Mouse (Mus musculus): ENCODE measurements around the gene Micall2. TPM values are rescaled to one million over a fixed set of nuclear protein-coding genes. Genes with fewer than 3 reads are reported as not detected.
"Not testable (repeated sequence)": the region's sequence is repeated elsewhere in the genome, so short reads cannot be mapped to it uniquely, and the experiment has no call there.

The Micall2 gene
- polyA plus RNA-seq, 1 experiment from 2014 or later: 11.6 TPM

DNA sequence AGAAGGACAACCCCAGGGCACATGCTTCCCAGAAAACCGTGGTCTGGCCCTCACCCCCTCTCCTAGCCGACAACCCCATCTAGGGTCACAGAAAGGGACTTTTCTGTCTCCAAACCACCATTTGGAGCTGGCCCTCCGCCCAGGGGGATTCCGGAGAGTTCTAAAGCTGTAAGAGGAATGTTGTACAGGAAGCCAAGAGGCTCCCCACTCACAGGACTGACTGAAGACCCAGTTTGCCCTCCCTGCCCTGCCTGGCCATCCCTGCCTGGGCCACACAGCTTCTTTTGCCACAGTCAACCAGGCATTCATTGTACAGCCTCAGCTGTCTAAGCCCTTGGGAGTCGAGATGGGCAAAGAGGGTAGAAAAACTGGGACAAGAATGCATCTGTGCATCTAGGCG lies 17.6 kb downstream of the Micall2 start:
- Histone ChIP-seq H3K27ac (ENCODE audit: low read length) (no peak overlapping the region), H3K36me3 (ENCODE audit: control insufficient read depth, insufficient read depth, low read length) (no peaks in the 10 kb centered on the region), H3K4me1 (ENCODE audit: control insufficient read depth, insufficient read depth, low read length) (peaks cover 19% of the 10 kb centered on the region; the same call in 1 of the 2 replicates), H3K9ac (ENCODE audit: low read depth, low read length) (no peak overlapping the region), H3K4me2 (ENCODE audit: low read depth, low read length) (no peak overlapping the region), H3K9me3 (ENCODE audit: control insufficient read depth, low read length) (no peaks in the 10 kb centered on the region), H3K4me3 (ENCODE audit: low read length) (no peak overlapping the region), H3K27me3 (replicated peaks; ENCODE audit: control insufficient read depth, insufficient read depth, low read length) (no peaks in the 10 kb centered on the region)
- 65% methylated on average over 6 of the region's 6 CpGs for WGBS
- no peak for ATAC-seq

DNA sequence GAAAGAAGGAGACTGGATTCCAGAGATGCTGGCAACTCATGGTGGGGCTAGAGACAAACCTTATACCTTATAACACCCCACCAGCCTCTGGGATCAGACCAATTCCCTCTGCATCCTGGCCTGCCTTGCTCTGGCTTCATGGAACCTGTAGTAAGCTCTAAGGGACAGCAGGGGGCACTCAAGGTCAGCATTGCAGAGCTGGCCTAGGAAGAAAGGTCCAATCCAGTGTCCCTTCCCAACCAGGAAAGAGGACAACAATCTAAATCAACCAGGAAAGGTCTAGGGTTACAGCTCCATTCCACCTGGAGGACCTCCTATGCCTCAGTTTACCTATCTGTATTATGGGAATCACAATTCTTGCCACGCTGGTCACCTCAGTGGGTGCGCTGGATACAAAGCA lies 18.4 kb downstream of the Micall2 start:
- Histone ChIP-seq H3K36me3 (ENCODE audit: control insufficient read depth, insufficient read depth, low read length) (no peaks in the 10 kb centered on the region), H3K9ac (ENCODE audit: low read depth, low read length) (no peak overlapping the region), H3K4me3 (ENCODE audit: low read length) (no peak overlapping the region), H3K27ac (ENCODE audit: low read length) (no peak overlapping the region), H3K27me3 (replicated peaks; ENCODE audit: control insufficient read depth, insufficient read depth, low read length) (no peaks in the 10 kb centered on the region), H3K9me3 (ENCODE audit: control insufficient read depth, low read length) (no peaks in the 10 kb centered on the region), H3K4me2 (ENCODE audit: low read depth, low read length) (no peak overlapping the region), H3K4me1 (ENCODE audit: control insufficient read depth, insufficient read depth, low read length) (peaks cover 15% of the 10 kb centered on the region; the same call in 1 of the 2 replicates)
- ATAC-seq: peak; percentile 47
- 88% methylated on average over 2 of the region's 2 CpGs for WGBS

DNA sequence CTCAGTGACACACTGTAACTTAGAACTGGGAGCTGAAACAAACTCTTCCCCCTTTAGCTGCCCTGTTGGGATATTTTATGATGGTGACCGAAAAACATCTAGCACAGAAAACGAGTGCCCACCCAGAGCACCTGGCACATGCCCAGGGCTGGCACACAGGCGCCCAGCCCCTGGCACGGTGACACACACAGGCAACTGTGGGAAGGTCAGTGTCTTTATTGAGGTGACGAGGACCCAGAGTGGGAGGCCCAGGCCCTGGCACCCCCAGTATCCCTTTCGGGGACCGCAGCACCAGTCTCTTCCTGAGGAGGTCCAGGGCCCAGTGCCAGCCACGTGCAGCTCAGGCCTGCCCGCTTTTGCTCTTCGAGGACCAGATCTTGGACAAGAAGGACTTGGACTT lies 29.6 kb downstream of the Micall2 start:
- ATAC-seq: no peak
- Histone ChIP-seq H3K9me3 (ENCODE audit: control insufficient read depth, low read length) (no peaks in the 10 kb centered on the region), H3K4me2 (ENCODE audit: low read depth, low read length) (no peak overlapping the region), H3K27me3 (replicated peaks; ENCODE audit: control insufficient read depth, insufficient read depth, low read length) (no peaks in the 10 kb centered on the region), H3K9ac (ENCODE audit: low read depth, low read length) (no peak overlapping the region), H3K4me1 (ENCODE audit: control insufficient read depth, insufficient read depth, low read length) (no peaks in the 10 kb centered on the region), H3K27ac (ENCODE audit: low read length) (no peak overlapping the region), H3K4me3 (ENCODE audit: low read length) (no peak overlapping the region), H3K36me3 (ENCODE audit: control insufficient read depth, insufficient read depth, low read length) (peaks cover 28% of the 10 kb centered on the region)
- WGBS: 96% methylated on average over 10 of the region's 10 CpGs

DNA sequence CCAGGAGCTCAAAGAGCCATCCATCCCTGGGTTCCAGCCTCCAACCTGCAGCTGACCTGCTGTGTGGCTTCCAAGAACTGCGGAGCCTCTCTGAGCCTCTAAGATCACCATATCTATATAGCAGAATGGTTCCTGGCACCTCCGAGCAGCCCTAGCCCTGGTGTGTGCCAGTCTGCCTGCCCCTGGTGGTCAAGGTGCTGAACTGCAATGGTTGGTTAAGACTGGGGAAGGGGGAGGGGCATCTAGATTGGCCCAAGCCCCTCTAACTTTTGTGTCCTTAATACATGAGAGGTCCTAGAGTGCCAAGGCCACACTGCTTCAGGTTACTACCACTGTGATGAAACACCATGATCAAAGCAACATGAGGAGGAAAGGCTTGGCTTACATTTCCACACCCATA lies 33.2 kb downstream of the Micall2 start:
- Histone ChIP-seq H3K27me3 (replicated peaks; ENCODE audit: control insufficient read depth, insufficient read depth, low read length) (no peaks in the 10 kb centered on the region), H3K36me3 (ENCODE audit: control insufficient read depth, insufficient read depth, low read length) (peaks cover 10% of the 10 kb centered on the region), H3K4me1 (ENCODE audit: control insufficient read depth, insufficient read depth, low read length) (no peaks in the 10 kb centered on the region), H3K27ac (ENCODE audit: low read length) (no peak overlapping the region), H3K9me3 (ENCODE audit: control insufficient read depth, low read length) (no peaks in the 10 kb centered on the region), H3K4me3 (ENCODE audit: low read length) (no peak overlapping the region), H3K4me2 (ENCODE audit: low read depth, low read length) (no peak overlapping the region), H3K9ac (ENCODE audit: low read depth, low read length) (no peak overlapping the region)
- ATAC-seq: 0 out of 2 replicates have a peak, but pooled peaks have one; percentile 50
- WGBS: 60% methylated on average over 2 of the region's 2 CpGs

DNA sequence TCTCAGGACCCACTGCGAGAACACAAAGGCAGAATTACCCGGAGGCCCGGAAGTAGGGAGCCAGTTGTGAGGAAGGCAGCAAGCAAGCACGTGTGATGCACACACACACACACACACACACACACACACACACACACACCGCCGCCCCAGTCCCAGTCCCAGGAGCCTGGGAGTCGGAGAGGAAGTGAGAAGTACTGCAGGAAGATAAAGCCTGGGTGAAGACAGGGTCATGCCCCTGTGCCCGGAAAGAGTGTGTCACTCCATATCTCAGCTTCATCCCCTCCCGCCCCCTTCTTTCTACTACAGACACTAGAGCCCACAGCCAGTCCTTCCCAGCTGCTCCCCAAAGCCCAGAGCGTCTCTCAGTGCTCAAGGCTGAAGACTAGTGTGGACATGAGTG lies 33.9 kb downstream of the Micall2 start:
- H3K9ac ChIP-seq (ENCODE audit: low read depth, low read length): peak overlapping the region; percentile 40; the same call in 1 of the 2 replicates
- H3K36me3 ChIP-seq (ENCODE audit: control insufficient read depth, insufficient read depth, low read length): peaks cover 10% of the 10 kb centered on the region
- H3K27ac ChIP-seq (ENCODE audit: low read length): no peak overlapping the region
- 49% methylated on average over 10 of the region's 10 CpGs for WGBS
- no peak overlapping the region for H3K4me3 ChIP-seq (ENCODE audit: low read length)
- H3K9me3 ChIP-seq (ENCODE audit: control insufficient read depth, low read length): no peaks in the 10 kb centered on the region
- H3K4me2 ChIP-seq (ENCODE audit: low read depth, low read length): no peak overlapping the region
- no peak for ATAC-seq
- no peaks in the 10 kb centered on the region for H3K4me1 ChIP-seq (ENCODE audit: control insufficient read depth, insufficient read depth, low read length)
- H3K27me3 ChIP-seq (replicated peaks; ENCODE audit: control insufficient read depth, insufficient read depth, low read length): no peaks in the 10 kb centered on the region

DNA sequence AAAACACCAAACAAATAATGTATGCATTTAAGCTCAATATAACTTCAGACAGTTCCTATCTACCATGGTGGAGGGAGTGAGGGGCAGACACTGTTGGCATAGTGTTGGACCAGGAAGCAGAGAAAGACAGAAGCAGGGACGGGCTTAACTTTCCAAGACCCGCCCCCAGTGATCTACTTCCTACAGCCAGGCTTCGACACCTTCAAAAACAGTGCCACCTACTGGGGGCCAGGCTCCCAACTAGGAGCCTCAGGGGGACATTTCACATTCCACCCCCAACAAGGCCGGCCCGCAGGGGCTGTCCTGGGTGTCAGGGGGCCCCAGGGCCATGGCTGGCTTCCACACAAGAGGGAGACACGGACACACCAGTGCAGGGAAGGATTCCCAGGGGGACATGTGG lies 39.2 kb downstream of the Micall2 start:
- WGBS: 88% methylated on average over 6 of the region's 6 CpGs
- Histone ChIP-seq H3K4me3 (ENCODE audit: low read length) (no peak overlapping the region), H3K36me3 (ENCODE audit: control insufficient read depth, insufficient read depth, low read length) (no peaks in the 10 kb centered on the region)

DNA sequence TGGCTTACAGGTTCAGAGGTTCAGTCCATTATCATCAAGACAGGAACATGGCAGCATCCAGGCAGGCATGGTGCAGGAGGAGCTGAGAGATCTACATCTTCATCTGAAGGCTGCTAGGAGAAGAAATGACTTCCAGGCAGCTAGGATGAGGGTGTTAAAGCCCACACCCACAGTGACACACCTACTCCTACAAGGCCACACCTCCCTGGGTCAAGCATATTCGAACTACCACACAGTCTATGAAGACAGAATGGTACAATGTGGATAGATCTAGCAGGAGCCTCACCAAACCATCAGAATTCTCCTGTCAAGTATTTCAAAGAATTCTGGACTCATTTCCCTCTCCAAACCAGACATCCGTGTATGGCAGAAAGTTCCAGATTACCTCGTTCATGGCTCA lies 40.3 kb downstream of the Micall2 start:
- H3K27ac ChIP-seq (ENCODE audit: low read length); H3K4me3 ChIP-seq (ENCODE audit: low read length); H3K36me3 ChIP-seq (ENCODE audit: control insufficient read depth, insufficient read depth, low read length); H3K9ac ChIP-seq (ENCODE audit: low read depth, low read length); H3K27me3 ChIP-seq (replicated peaks; ENCODE audit: control insufficient read depth, insufficient read depth, low read length); H3K4me2 ChIP-seq (ENCODE audit: low read depth, low read length); H3K4me1 ChIP-seq (ENCODE audit: control insufficient read depth, insufficient read depth, low read length); H3K9me3 ChIP-seq (ENCODE audit: control insufficient read depth, low read length): not testable (repeated sequence)
- WGBS: 60% methylated on average over 3 of the region's 3 CpGs
- peak; percentile 62 for ATAC-seq

More for the DNA sequence above, 39.2 kb downstream of the Micall2 start:
- H3K4me2 ChIP-seq (ENCODE audit: low read depth, low read length): no peak overlapping the region
- no peaks in the 10 kb centered on the region for H3K27me3 ChIP-seq (replicated peaks; ENCODE audit: control insufficient read depth, insufficient read depth, low read length)
- H3K27ac ChIP-seq (ENCODE audit: low read length): no peak overlapping the region
- no peak overlapping the region for H3K9ac ChIP-seq (ENCODE audit: low read depth, low read length)
- ATAC-seq: no peak
- H3K4me1 ChIP-seq (ENCODE audit: control insufficient read depth, insufficient read depth, low read length): peaks cover 5% of the 10 kb centered on the region; the same call in 1 of the 2 replicates
- no peaks in the 10 kb centered on the region for H3K9me3 ChIP-seq (ENCODE audit: control insufficient read depth, low read length)

DNA sequence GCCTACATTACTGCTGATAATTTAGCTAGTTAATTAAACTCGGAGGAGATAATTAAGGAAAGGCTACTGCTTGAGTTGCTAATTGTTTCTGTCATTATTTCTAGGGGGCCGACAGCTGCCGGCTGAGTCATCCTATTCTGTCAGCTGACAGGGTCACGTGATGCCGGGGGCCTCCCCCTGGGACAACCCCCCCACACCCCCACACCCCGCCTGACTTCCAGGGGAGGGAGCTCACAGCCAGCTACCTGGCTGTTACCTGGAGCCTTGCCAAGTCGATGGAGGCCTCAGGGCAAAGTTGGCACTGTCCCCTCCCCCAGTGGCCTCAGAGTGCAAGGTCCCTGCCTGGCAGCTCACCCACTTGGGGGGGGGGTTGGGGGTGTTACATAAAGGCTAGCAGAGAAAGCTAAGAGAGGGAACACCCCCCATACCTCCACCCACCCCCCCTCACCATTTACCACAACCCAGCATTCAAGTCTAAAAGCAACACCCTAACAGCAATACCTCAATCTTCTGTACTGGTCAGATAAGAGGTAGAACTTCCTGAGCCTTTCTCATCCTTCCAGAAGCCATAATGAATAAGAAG lies 41.1 kb downstream of the Micall2 start:
- H3K36me3 ChIP-seq (ENCODE audit: control insufficient read depth, insufficient read depth, low read length): no peaks in the 10 kb centered on the region
- H3K4me1 ChIP-seq (ENCODE audit: control insufficient read depth, insufficient read depth, low read length): peaks cover 5% of the 10 kb centered on the region; the same call in 1 of the 2 replicates
- H3K4me2 ChIP-seq (ENCODE audit: low read depth, low read length): peak overlapping the region; percentile 46; the same call in 1 of the 2 replicates
- peak overlapping the region; percentile 56; the same call in 1 of the 2 replicates for H3K9ac ChIP-seq (ENCODE audit: low read depth, low read length)
- WGBS: 21% methylated on average over 7 of the region's 7 CpGs
- peak; percentile 84 for ATAC-seq
- H3K27me3 ChIP-seq (replicated peaks; ENCODE audit: control insufficient read depth, insufficient read depth, low read length): no peaks in the 10 kb centered on the region
- peak overlapping the region; percentile 76 for H3K27ac ChIP-seq (ENCODE audit: low read length)
- H3K9me3 ChIP-seq (ENCODE audit: control insufficient read depth, low read length): no peaks in the 10 kb centered on the region
- H3K4me3 ChIP-seq (ENCODE audit: low read length): peak overlapping the region; percentile 27

DNA sequence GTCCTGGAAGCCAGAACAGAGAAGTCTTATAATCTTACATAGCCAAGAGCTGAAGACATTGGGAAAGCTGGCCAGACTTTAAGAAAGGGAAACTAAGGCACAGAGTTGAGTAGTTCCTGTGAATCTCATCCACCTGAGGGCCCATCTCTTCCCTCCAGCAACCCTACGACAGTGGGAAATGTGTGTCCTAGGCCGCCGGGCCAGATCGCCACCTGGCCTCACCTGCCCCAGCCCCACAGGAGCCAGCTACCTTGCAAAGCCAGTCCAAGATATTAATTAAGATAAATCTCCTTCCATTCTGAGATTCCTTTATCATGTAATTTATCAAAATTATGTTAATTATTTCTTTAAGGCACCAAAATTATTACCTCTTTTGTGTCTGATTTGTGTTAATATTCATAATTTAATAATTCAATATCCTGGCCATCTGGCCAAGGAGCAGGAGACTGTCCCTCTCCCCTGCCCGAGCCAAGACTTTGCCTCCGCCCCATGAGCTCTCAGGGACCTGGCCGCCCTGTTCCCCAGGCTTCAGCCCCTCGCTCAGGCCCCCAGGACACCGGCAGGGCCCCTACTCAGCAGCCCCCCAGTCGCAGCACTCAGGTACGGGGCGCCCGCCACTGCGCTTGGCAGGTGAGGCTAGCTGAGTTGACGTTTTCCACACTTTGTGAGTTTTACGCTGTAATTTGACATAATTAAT lies 41.7 kb downstream of the Micall2 start:
- Histone ChIP-seq H3K4me3 (ENCODE audit: low read length) (peak overlapping the region; percentile 27), H3K4me1 (ENCODE audit: control insufficient read depth, insufficient read depth, low read length) (peaks cover 5% of the 10 kb centered on the region; the same call in 1 of the 2 replicates), H3K4me2 (ENCODE audit: low read depth, low read length) (peak overlapping the region; percentile 46), H3K9me3 (ENCODE audit: control insufficient read depth, low read length) (no peaks in the 10 kb centered on the region), H3K27ac (ENCODE audit: low read length) (peak overlapping the region; percentile 33; the same call in 1 of the 2 replicates), H3K27me3 (replicated peaks; ENCODE audit: control insufficient read depth, insufficient read depth, low read length) (no peaks in the 10 kb centered on the region), H3K36me3 (ENCODE audit: control insufficient read depth, insufficient read depth, low read length) (no peaks in the 10 kb centered on the region), H3K9ac (ENCODE audit: low read depth, low read length) (peak overlapping the region; percentile 56; the same call in 1 of the 2 replicates)
- peak; percentile 62; the same call in 1 of the 2 replicates for ATAC-seq
- 54% methylated on average over 16 of the region's 16 CpGs for WGBS
